Mouse (Mus musculus): ENCODE measurements at regions not wholly inside any gene's neighbourhood (a gene's known extent, or its start where the extent isn't known, plus 50 kb on each side); places are given as distances from the start of the nearest gene placed in this dataset.

DNA sequence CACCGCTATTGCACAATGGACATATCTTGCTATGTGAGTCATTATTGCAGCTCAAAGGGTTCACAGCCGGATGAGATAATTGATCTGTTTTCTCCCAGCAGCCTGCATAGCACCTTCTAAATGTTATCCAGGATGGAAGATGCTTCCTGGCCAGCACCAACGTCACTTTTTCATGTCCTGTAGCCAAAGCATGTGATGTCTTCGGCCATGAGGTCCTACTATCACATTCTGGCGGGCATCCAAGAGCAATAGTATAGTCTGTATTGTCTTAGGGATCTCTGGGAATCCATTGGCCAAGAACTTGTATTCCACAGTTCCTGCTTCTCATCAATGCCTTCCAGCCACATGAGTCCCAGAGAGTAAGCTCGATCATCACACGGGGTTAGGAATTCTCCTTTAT lies 70.6 kb downstream of the Npy start:
- DNase-seq (ENCODE audit: low spot score in 2 of 2), result no peak

DNA sequence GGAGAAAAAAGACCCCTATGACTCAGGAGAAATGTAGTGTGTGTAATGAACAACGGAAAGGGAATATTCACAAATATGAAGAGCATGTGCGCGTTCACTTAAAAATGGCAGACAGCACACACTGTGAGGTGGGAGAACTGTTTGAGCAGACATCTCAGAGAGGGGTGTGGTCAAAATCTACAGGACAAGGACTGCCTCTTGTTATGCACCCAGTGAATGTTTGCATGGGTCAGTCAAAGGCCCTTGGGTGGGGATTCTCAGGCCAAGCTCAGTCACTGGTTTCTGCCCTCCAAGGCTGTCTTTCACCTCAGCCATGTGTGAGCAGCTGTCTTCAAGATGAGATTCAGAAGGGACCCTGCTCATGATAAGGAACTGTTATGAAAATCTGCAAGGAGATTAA lies 76.6 kb downstream of the Npy start:
- no peak for DNase-seq (ENCODE audit: low spot score in 2 of 2)

DNA sequence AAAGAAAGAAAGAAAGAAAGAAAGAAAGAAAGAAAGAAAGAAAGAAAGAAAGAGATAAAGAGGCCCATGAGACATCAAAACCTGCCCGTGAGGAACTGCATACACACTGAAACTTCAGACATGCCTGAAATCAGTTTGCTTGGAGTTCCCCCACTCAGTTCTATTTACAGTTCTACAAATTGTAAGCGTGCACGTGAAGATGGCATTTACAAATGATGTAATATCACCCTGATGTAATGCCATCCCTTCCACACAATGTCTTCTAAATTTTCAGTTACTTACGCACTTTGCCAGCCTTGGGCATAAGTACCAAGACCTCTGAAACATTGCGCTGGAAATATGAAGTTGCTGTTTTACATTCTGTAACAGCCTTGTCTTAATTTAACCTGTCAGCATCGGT lies 79.0 kb downstream of the Npy start:
- DNase-seq (ENCODE audit: low spot score in 2 of 2), result no peak

DNA sequence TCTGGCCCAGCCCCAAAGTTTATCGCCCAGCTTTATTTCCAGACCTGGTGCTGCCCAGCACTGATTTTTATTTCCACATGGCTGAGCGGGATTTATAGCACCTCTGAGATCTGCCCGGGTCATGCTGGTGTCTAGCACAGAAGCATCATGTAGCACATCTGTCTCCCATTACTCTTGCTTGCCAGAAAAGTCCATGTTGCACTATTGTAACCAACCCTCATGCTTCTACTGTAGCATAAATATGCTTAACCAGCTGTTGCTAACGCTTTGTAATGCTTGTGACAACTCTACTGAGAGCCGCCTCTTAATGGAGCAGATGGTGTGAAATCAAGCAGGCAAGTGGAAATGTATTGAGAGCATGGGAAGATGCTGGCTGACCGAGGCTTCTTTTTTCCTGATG lies 81.5 kb downstream of the Npy start:
- DNase-seq (ENCODE audit: low spot score in 2 of 2), result peak; percentile 5 to 44

DNA sequence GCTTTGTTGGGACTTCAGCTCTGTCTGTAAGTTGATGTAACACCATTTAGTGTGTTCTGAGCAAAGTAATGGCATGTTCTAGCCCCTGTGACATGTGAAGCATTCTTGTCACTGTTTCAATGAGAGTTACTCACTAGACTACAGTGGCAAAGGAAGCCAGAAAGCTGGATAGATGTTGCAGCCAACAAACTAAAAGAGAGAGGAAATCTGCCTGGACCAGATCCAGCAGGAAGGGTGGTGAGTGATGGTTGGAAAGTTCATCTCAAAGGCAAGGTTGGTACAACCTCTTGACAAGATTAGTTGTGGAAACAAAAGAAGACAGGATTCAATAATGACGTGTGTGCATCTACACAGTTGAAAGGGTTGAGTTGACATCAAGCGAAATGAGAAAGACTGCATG lies 83.9 kb downstream of the Npy start:
- DNase-seq (ENCODE audit: low spot score in 2 of 2), result no peak

DNA sequence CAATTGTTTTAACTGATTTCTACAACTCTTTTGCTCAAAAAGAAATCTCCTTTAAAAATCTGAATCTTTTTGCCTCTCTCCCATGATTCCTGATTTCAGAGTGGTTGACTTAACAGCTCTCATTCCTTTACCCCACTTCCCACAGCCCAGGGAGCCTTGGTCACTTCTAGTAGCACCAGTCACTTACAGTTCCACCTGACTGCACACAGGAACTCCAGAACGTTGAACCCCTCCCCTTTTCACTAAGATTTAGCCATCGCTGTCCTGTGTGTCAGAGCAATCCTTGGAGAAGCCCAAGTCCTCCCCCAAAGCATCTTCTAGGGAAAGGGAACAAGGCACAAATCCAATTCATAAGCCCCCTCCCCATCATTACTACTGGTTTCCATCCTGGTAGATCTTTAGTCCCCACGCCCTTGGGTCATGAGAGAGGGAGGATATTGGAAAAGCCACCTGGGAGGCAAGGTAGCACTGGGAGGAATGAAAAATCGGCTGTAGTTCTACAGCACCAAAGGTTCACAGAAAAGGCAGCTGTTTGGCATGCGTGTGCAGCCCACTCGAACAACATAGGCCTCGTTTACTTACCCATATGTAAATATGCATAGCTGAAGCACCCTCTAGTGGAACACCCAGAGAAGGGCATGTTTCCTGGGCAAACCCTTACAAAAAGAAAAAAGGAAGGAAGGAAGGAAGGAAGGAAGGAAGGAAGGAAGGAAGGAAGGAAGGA lies 96.7 kb downstream of the Npy start:
- peak; percentile 14 to 45 for DNase-seq (ENCODE audit: low spot score in 2 of 2)

DNA sequence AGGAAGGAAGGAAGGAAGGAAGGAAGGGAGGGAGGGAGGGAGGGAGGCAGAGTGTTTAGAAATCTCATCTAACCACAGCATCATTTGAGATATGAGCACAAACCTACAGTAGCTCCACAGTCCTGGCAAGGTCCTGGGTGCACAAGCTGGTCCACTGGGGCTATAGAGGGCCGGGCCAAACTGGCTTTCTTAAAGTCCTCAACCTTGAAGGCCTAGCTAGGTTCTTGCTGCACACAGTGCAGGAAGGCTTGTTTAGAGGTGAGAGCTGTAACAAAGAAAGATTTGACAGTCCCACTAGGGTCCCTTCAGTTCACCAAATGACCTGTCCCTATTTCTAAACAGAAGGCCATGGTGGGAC lies 97.3 kb downstream of the Npy start:
- no peak for DNase-seq (ENCODE audit: low spot score in 2 of 2)

DNA sequence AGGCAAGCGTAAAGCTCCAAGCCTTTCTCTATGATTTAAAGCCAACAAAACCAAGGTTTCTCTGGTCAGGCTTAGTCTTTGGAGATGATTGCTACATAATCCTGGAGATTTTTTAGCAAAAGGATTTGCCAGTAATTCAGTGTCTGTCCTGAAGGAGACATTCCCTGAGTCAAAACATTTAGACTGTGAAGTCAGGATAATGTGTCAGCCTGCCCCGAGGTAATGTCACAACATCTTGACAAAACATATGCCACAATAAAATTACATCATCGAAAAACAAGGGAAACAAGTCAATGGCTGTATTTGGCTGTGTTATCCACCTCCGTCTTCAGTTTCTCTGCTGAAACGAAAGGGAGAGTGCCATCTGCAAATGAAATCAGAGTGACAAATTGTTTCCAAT lies 101.8 kb downstream of the Npy start:
- DNase-seq (ENCODE audit: low spot score in 2 of 2), result peak; percentile 40 to 65

DNA sequence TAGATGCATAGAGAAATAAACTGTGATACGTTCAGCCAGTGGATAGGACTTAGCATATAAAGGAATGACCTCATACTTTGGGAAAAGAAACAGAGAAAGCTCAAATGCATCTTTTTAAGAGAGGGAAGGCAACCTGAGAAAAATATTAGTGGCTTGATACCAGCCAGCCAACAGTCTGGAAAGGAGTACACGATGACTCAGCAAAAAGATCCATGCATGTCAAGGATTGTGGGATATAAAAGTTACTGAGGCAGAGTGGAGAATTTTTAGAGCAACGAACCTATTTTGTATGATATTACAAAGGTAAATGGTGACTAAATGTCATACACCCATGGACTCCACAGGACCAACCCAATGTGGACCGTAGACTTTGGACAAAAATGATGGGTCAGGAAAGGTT lies 105.6 kb downstream of the Npy start:
- DNase-seq (ENCODE audit: low spot score in 2 of 2), result no peak

DNA sequence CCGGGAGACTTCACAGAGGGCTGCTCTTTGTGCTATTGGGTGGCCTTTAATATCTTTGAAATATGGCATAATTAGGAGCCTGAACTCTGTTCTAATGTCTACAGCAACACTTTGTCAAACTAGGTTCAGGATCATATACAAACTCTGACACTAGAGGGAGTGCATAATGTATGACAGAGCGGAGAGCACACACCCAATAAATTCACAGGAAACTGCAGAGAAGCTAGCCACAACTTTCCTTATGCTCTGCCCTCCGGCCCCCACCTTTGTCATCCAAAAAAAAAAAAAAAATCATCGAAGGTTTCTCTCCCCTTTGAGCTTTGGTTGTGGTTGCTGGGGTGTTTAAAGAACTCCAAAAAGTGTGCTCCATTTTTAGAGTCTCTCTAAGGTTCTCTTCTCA lies 107.6 kb downstream of the Npy start:
- DNase-seq (ENCODE audit: low spot score in 2 of 2), result peak in 1 of 2 experiments; percentile 45

DNA sequence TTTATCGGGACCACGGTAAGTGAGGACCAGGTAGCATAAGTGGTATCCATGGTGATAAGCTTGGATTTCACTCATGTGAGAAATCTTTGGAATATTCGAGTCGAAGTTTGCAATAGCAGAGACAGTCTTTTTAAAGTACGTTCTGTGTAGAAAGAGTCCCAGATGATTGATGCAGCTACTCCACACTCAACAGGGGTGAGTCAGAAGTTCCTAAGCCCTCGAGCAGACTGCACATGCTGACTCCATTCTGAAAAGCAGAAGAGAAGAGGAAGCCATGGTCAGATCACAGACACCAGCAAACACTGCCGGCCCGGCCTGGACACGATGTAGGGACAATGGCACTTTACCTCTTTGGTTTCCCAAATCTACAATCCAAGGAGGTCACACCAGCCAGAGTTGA lies 120.6 kb downstream of the Npy start:
- DNase-seq (ENCODE audit: low spot score in 2 of 2), result no peak

DNA sequence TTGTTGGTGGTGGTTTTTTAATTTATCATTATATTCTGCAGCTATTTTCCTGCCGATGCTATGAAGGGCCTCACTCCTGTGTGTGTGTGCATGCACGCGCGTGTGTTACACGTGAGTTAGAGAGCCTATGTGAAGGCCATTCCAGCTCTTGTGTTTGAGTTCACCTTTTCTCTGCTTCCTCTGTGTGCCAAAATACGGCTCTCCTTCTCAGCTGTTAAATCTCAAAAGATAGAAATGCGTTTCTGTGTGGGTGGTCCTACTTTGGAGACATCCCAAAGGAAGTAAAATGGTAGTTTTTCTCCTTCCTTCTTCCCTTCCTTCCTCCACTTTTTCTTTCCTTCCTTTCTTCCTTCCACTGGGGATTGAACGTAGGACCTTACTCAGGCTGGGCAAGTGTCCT lies 136.4 kb downstream of the Npy start:
- no peak for DNase-seq (ENCODE audit: low spot score in 2 of 2)

DNA sequence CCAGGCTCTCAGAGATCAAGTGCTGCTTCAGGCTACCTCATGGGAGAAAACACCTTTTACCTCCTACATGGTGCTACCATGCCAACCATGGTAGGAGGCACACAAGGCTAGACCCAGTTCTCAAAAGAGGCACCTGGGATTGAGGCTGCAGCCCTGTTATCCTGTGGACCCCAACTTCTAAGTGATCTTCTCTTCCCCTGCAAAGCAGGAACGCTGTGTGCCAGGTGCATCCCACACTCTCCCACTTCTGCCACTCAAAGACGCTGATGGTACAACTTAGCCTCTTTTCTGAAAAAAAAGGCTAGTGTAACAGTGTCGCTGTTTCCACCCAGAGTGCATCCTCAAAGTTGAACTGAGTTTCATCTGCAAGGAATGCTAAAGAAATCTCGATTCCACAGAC lies 138.7 kb downstream of the Npy start:
- DNase-seq (ENCODE audit: low spot score in 2 of 2), result no peak

DNA sequence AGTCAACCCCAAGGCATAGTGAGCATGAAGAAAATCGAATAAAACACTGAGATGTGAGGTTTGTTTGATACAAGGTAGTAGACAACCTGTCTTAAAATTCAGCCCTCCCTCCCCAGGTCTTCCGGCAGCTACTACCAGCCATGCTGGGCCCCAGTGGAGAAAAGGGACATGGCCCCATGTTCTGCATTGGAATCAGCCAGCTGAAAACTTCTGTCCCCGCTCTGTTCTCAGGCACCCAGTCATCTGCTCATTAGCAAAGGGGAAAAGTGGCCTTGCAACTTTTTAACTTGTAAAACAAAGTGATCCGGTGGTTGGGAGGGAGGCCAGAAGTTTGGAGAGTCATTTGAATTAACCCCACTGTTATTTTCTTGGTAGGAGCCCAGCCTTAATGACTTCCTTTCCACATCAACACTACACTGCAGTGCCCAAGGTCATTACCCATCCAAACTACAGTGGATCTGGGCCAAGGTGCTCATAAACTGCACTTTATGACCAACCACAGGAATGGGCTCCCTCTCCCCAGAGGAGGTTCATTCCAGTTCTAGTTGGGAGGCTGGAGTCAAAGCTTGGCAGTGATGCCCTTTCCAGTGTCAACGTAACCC lies 143.5 kb downstream of the Npy start:
- DNase-seq (ENCODE audit: low spot score in 2 of 2), result no peak

DNA sequence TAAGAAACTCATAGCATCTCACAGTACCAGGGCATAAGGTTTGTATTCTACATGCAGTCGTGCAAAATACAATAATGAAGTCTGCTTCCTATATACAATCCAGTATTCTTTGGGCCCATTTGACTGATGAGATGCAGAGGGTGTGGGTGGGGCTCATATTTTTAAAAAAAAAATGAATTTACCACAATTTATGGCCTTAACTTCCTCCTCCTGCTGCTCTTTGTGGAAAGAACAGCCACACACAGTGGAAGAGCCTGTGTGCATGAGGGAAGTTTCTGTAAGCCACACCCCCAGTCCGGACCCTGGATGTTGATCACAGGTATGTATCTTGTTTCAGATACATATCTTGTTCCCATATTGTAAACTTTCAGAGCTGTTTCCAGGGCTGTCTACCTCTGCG lies 143.5 kb upstream of the Mpp6 start:
- no peak for DNase-seq (ENCODE audit: low spot score in 2 of 2)

DNA sequence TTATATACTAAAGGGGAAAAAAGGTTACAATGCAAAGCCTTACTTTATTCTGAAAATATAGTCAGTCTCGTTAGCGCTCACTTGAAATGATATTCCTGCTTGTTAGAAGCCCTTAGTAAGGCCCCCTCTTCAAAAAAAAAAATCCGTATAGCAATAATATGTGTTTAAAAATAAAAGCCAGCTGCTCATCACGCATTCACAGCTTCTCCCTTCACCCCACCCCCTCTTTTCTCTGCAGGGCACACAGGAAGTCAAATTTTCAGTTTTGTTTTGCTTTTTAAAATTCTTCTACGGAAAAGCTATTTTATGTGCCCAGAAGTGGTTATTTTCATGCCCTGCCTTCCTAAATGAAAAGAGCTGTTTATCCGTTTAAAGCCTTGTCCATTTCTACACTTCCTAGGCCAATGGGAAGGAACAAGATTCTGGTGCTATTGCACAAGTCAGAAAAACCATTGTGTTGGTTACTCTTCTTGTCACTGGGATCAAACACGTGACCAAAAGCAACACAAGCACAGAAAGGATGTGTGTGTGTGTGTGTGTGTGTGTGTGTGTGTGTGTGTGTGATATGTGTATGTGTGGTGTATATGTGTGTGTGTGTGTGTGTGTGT lies 136.7 kb upstream of the Mpp6 start:
- DNase-seq (ENCODE audit: low spot score in 2 of 2), result no peak

DNA sequence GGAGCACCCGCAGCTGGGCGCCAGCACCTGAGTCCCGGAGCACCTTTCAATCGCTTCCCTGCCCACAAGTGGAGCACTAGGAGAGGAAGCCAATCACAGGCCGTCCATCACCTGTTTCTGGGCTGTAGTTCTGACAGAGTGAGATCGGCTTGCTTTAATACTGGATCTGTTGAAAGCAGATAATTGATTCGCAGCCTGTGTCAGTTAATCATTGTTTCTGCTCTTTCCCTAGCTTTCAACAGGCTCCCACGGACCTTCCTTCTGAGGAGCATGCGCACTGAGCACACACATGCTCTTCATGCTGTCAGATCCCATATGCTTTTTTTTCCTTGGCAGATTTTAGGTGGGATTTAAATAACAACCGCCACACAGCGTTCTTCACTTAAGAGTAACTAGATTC lies 132.3 kb upstream of the Mpp6 start:
- peak; percentile 72 to 92 for DNase-seq (ENCODE audit: low spot score in 2 of 2)

DNA sequence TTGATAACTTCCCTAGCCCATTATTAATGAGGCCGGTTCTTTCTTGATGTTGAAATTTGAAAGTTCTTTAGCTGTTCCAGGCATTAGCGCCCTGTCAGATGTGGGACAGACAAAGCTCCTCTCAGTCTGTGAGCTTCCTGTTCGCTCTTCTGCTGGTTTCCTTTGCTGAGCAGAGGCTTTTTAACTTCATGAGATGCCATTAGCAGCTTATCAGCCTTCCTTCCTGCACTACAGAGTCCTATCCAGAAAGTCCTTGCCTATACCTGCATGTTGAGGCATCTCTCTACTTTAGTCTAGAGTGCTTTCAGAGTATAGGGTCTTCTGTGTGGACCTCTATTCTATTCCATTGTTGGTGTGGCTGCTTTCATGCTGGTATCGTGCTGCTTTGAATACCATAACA lies 126.3 kb upstream of the Mpp6 start:
- no peak for DNase-seq (ENCODE audit: low spot score in 2 of 2)

DNA sequence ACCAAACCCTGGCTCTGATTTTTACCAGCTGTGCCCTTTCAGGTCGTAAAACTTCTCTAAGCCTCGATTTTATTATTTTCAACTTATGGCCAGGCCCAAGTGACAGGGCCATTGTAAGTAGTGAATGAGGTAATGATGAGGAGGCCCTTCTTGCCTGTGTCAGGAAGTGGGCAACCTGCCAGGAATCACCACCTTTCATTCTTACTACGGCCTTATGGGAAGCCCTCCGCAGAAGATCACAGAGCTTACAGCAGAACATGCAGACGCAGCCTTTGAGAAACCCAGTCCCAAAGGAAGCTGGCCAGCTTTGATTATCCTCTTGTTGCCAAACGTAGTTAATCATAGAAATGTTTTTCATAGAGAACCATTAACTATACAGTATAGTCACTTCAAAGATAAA lies 124.9 kb upstream of the Mpp6 start:
- no peak for DNase-seq (ENCODE audit: low spot score in 2 of 2)

DNA sequence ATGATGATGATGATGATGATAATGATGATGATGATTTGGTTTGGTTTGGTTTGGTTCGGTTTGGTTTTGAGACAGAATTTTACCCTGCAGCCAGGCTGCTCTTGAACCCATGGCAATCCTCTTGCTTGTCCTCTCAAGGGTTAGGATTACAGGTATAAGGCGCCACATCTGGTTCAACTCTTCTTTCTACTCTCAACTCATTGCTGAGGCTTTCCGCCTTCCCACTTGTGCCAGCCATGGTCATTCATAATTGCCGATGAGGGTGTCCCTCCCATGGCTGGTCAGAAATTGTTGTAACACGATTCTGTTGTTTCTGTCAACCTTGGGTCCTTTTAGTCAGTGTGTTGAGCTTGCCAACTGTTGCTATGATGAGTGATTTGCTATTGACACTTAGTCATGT lies 122.9 kb upstream of the Mpp6 start:
- no peak for DNase-seq (ENCODE audit: low spot score in 2 of 2)

DNA sequence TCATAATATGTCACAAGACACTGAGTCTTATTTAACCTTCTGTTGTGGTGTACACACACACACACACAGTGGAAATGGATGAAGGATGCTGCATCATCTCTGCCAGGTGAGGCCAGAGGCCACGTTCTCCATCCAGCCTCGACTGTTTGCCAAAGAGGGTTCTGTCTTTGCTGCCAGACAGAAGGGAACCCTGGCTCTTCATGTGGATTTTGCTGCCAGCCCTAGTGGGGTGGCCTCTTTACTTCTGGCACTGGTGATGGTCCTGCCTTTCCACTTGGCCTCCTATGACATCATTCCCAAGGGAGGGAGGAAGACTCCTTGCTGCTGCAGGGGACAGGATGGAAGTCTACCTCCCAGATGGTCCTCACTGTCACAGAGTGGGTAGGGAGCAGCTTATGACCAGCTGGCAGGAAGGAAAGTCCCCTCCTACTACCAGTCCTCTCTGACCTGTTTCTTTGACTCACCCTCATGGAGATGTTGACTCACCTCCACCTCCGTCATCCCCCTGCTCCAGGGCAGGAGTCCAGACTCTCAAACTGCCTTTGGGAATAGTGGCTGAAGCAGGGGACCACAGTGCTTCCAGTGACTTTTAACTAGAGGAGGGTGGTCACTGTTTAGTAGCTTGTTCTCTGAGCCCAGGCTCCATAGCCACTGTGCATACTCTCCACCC lies 122.4 kb upstream of the Mpp6 start:
- no peak for DNase-seq (ENCODE audit: low spot score in 2 of 2)

Data from layer of hippocampus, adult 18-20 months (tissue).